Mouse (Mus musculus): Measurements from ENCODE around the gene Tpbgl. TPM values are rescaled to one million over a fixed set of nuclear protein-coding genes. Genes with fewer than 3 reads are reported as not detected.

Tpbgl gene
- polyA plus RNA-seq, 1 experiment = 0.04 TPM

DNA sequence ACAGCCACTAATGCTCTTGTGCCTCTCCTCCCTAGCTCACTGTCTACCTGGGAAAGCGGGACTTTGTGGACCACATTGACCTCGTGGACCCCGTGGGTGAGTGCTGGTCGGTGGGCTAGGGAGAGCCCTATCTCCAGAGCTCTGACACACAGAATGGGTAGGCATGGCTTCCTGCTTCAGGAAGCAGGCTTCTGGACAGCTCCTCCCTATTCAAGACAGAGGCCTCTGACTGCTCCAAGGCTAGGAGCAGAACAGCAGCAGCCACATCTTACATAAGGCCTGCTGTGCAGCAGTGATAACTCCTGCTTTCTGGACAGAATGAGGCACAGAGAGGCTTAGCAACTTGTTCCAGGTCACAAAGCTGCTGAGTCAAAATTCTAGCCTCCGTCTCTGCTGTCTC is 43.3 kb downstream of the Tpbgl start:
- H3K36me3 ChIP-seq (replicated peaks; ENCODE audit: low read length) = peaks cover 94% of the 10 kb centered on the region
- no peaks in the 10 kb centered on the region for H3K27me3 ChIP-seq (replicated peaks)
- H3K4me1 ChIP-seq = peaks cover 99% of the 10 kb centered on the region
- TF ChIP-seq GATA1 (IDR thresholded peaks at IDR 0.05; ENCODE audit: borderline replicate concordance, low read length) (no peak), FLI1 (IDR thresholded peaks at IDR 0.05; ENCODE audit: low read length) (no peak)
- H3K4me3 ChIP-seq (replicated peaks) = peak overlapping the region; percentile 34
- no peaks in the 10 kb centered on the region for H3K9me3 ChIP-seq

DNA sequence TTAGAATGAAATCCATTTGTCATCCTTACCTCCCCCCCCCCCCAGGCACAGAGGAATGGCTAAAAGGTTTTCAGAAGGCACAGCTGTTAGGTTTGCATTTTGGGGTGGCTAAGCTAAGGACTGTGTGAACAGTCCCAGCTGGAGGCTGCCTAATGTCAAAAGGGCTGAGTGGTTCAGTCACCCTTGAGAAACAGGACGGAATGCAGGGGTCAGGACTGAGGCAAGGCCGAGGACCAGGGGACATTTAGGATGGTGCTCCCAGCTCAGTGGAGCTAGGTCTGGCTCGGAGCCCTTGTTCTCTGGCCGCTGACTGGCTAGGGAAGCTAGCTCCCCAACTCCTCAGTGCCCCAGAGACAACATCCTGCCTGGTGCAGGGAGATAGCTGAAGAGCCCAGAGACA is 44.0 kb downstream of the Tpbgl start:
- Histone ChIP-seq H3K36me3 (replicated peaks; ENCODE audit: low read length) (peaks cover 93% of the 10 kb centered on the region), H3K4me3 (replicated peaks) (peak overlapping the region; percentile 80), H3K4me1 (peaks cover 99% of the 10 kb centered on the region), H3K9me3 (no peaks in the 10 kb centered on the region), H3K27me3 (replicated peaks) (no peaks in the 10 kb centered on the region)
- TF ChIP-seq GATA1 (IDR thresholded peaks at IDR 0.05; ENCODE audit: borderline replicate concordance, low read length) (no peak), FLI1 (IDR thresholded peaks at IDR 0.05; ENCODE audit: low read length) (no peak)

DNA sequence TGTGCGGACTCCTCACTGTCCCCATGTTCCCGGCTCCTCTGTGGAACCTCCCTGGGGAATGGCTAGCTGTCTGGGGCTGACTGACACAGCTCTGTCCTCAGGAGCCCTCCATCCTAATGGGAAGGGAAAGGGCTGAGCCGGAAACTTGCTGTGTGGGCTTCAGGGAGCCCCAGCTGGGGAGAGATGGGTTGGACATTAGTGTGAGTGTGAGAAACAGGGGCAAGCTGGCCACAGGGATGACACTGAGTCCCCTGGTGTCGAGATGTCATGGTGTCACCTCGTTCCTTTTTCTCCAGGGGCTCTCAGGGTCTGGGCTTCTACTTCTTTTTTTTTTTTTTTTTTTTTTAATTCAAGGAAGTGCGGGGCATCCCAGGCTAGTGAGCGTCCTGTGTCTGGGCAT is 44.6 kb downstream of the Tpbgl start:
- no peaks in the 10 kb centered on the region for H3K9me3 ChIP-seq
- TF ChIP-seq FLI1 (IDR thresholded peaks at IDR 0.05; ENCODE audit: low read length) (no peak), GATA1 (IDR thresholded peaks at IDR 0.05; ENCODE audit: borderline replicate concordance, low read length) (no peak)
- no peaks in the 10 kb centered on the region for H3K27me3 ChIP-seq (replicated peaks)
- H3K4me3 ChIP-seq (replicated peaks) = peak overlapping the region; percentile 68
- H3K36me3 ChIP-seq (replicated peaks; ENCODE audit: low read length) = peaks cover 93% of the 10 kb centered on the region
- H3K4me1 ChIP-seq = peaks cover 99% of the 10 kb centered on the region

DNA sequence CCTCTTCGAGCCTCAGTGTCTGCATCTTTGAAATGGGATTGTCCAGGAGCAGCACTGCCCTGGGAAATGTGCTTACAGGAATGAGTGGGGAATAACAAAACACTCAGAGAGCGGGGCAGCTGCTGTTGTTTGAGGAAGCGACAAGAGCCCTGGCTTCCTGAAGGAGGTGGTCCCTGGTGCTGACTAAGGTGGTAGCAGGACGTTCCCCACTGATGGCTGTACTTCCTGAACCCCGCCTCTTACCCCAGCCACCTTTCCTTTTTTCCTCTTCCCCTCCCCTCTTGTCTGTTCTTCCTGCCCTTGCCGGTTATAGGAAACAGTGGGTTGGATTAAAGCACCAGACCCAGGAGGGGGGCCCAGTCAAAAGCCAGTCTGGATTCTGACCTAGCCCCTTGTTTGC is 46.7 kb downstream of the Tpbgl start:
- H3K9me3 ChIP-seq = no peaks in the 10 kb centered on the region
- no peaks in the 10 kb centered on the region for H3K27me3 ChIP-seq (replicated peaks)
- peaks cover 92% of the 10 kb centered on the region for H3K4me1 ChIP-seq
- peaks cover 86% of the 10 kb centered on the region for H3K36me3 ChIP-seq (replicated peaks; ENCODE audit: low read length)
- TF ChIP-seq GATA1 (IDR thresholded peaks at IDR 0.05; ENCODE audit: borderline replicate concordance, low read length) (no peak), FLI1 (IDR thresholded peaks at IDR 0.05; ENCODE audit: low read length) (no peak)
- peak overlapping the region; percentile 78 for H3K4me3 ChIP-seq (replicated peaks)

DNA sequence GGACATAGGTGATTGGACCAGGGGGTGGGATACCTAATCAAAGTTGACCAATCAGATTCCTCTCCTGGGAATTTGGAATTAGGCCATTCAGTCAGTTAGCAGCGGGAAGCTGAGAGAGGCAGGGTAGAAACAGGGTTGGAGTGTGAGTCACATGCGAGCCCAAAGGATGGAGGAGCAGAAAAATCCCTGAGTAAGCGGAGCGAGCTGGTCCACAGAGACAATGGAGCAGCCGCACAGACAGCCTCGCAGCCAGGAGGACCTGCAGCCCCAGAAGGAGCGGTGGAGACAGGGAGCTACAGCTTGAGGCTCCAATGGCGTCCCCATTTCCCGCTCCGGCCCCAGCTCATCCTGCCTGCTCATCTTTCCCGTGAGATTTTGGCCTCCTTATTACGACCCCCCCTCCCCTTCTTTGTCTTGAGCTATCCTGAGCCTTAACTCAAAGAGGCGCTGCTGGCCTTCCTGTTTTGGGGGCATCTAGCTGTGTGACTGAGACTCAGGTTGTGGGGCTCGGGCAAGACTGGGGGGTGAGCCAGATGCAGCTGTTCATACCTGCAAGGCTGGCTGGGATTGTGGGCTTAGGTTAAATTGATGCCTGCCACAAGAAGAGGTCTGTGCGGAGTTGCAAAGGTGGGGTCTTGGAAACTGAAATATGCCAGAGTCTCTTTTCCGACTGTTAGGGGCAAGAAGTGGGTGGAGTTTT is 47.3 kb downstream of the Tpbgl start:
- Histone ChIP-seq H3K4me3 (replicated peaks) (peak overlapping the region; percentile 78), H3K4me1 (peaks cover 93% of the 10 kb centered on the region), H3K9me3 (no peaks in the 10 kb centered on the region), H3K27me3 (replicated peaks) (no peaks in the 10 kb centered on the region), H3K36me3 (replicated peaks; ENCODE audit: low read length) (peaks cover 87% of the 10 kb centered on the region)
- TF ChIP-seq GATA1 (IDR thresholded peaks at IDR 0.05; ENCODE audit: borderline replicate concordance, low read length) = no peak
- TF ChIP-seq FLI1 (IDR thresholded peaks at IDR 0.05; ENCODE audit: low read length) = no peak

DNA sequence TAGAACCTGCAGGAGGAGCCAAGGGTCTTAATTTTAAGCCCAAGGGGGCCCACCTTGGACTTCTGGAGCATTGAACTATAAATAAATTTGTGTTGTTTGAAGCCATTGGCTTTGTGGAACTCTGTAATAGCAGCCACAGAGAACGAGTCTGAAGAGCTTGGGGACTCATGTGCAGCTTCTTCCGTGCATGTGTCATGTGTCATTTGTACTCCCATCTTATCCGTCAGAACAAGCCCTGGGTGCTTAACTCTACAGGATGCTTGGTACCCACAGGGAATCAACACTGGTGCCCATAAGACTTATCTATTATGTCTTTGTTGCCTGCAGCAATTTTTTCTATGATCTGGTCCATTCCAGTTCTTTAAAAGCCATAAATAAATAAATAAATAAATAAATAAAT is 48.7 kb downstream of the Tpbgl start:
- H3K9me3 ChIP-seq = no peaks in the 10 kb centered on the region
- no peak for TF ChIP-seq FLI1 (IDR thresholded peaks at IDR 0.05; ENCODE audit: low read length)
- no peak for TF ChIP-seq GATA1 (IDR thresholded peaks at IDR 0.05; ENCODE audit: borderline replicate concordance, low read length)
- peaks cover 93% of the 10 kb centered on the region for H3K4me1 ChIP-seq
- no peak overlapping the region for H3K4me3 ChIP-seq (replicated peaks)
- H3K27me3 ChIP-seq (replicated peaks) = no peaks in the 10 kb centered on the region
- H3K36me3 ChIP-seq (replicated peaks; ENCODE audit: low read length) = peaks cover 86% of the 10 kb centered on the region

Other genes starting within 250 kb of the Tpbgl start
- 3.7 TPM in 1 of 2 replicates, not detected in the other for gene Gdpd5, start 245.7 kb downstream of the Tpbgl start, polyA plus RNA-seq (2012; ENCODE audit: insufficient read depth, low replicate concordance)
- gene Klhl35, start 161.1 kb downstream of the Tpbgl start, polyA plus RNA-seq (2012; ENCODE audit: insufficient read depth, low replicate concordance) = 2.4 TPM in 1 of 2 replicates, not detected in the other
- gene Rps3, start 143.4 kb downstream of the Tpbgl start, polyA plus RNA-seq (2012; ENCODE audit: insufficient read depth, low replicate concordance) = 128 and 530 TPM in 2 replicates
- 11.2 and 43.4 TPM in 2 replicates for gene Arrb1, start 91.6 kb downstream of the Tpbgl start, polyA plus RNA-seq (2012; ENCODE audit: insufficient read depth, low replicate concordance)
- 4.3 TPM in 1 of 2 replicates, not detected in the other for gene Slco2b1, start 84.2 kb upstream of the Tpbgl start, polyA plus RNA-seq (2012; ENCODE audit: insufficient read depth, low replicate concordance)
- not detected in 2 replicates for gene Olfr520, start 103.2 kb upstream of the Tpbgl start, polyA plus RNA-seq (2012; ENCODE audit: insufficient read depth, low replicate concordance)
- gene Olfr521, start 136.4 kb upstream of the Tpbgl start, polyA plus RNA-seq (2012; ENCODE audit: insufficient read depth, low replicate concordance) = not detected in 2 replicates
- gene Neu3, start 201.3 kb upstream of the Tpbgl start, polyA plus RNA-seq (2012; ENCODE audit: insufficient read depth, low replicate concordance) = 0.49 and 0.83 TPM in 2 replicates
- 0.08 TPM in 1 of 2 replicates, not detected in the other for gene Xrra1, start 232.0 kb upstream of the Tpbgl start, polyA plus RNA-seq (2012; ENCODE audit: insufficient read depth, low replicate concordance)
- 18.5 and 108 TPM in 2 replicates for gene Spcs2, start 236.4 kb upstream of the Tpbgl start, polyA plus RNA-seq (2012; ENCODE audit: insufficient read depth, low replicate concordance)